Mouse (Mus musculus): ENCODE data around the gene Med27. TPM values are rescaled to one million over a fixed set of nuclear protein-coding genes. Genes with fewer than 3 reads are reported as not detected.
A peak's percentile ranks its signal among the peaks of the same experiment; 100 is the strongest.

The Med27 gene
- 10 to 100 TPM; 38.9 to 39.3 TPM for total RNA-seq (2021)
- long read RNA-seq, experiment 1, transcript Med27-201 (8 exons, 1,254 nt) = major isoform, 14 of 19 reads
- long read RNA-seq, experiment 1, partial matches to known transcripts = 4 of 19 reads
- long read RNA-seq, experiment 1, other reads (novel, unspliced or antisense) = 1 of 19 reads
- long read RNA-seq, experiment 2, transcript Med27-201 (8 exons, 1,254 nt) = major isoform, 14 of 17 reads
- long read RNA-seq, experiment 2, partial matches to known transcripts = 2 of 17 reads
- long read RNA-seq, experiment 2, other reads (novel, unspliced or antisense) = 1 of 17 reads

GRCm38 (mm10) chr2:29346629-29347271 is at the start of gene Med27:
Gene Med27, plus strand, starts transcription at chr2:29346819.
- no peak; the same call in 1 of the 2 replicates for TF ChIP-seq CTCF (IDR thresholded peaks at IDR 0.05)
- Histone ChIP-seq H3K4me3 (peak within 1 kb of the TSS; percentile 91), H3K27ac (peak within 1 kb of the TSS; percentile 72)
- intact Hi-C loops (cut with DNase I) = loop anchor here (2.0 to 5.0 kb wide), 2 partner anchors 94 to 121 kb away; partner anchors contain the start of gene Ntng2
- peak; percentile 96 to 98 for DNase-seq (ENCODE audit: extremely low spot score in 1 of 2, low spot score in 2 of 2)

- no peak overlapping the region for H3K27ac ChIP-seq
- no peak overlapping the region for H3K4me3 ChIP-seq
- TF ChIP-seq CTCF (IDR thresholded peaks at IDR 0.05) = no peak
- intact Hi-C loops (cut with DNase I) = no loop called here
- DNase-seq (ENCODE audit: extremely low spot score in 1 of 2, low spot score in 2 of 2) = no peak
Measured at GRCm38 (mm10) chr2:29309966-29310365, 36.7 kb upstream of the Med27 start.

- DNase-seq (ENCODE audit: extremely low spot score in 1 of 2, low spot score in 2 of 2) = no peak
- intact Hi-C loops (cut with DNase I) = no loop called here
- no peak overlapping the region for H3K4me3 ChIP-seq
- no peak for TF ChIP-seq CTCF (IDR thresholded peaks at IDR 0.05)
- no peak overlapping the region for H3K27ac ChIP-seq
Measured at GRCm38 (mm10) chr2:29312058-29312457, 34.6 kb upstream of the Med27 start.

GRCm38 (mm10) chr2:29317906-29318470 is 28.6 kb upstream of the Med27 start:
- no peak for DNase-seq (ENCODE audit: extremely low spot score in 1 of 2, low spot score in 2 of 2)
- H3K27ac ChIP-seq = no peak overlapping the region; the same call in 1 of the 2 replicates
- intact Hi-C loops (cut with DNase I) = no loop called here
- H3K4me3 ChIP-seq = no peak overlapping the region
- TF ChIP-seq CTCF (IDR thresholded peaks at IDR 0.05) = no peak

GRCm38 (mm10) chr2:29318596-29318995 is 28.0 kb upstream of the Med27 start:
- H3K4me3 ChIP-seq = no peak overlapping the region
- TF ChIP-seq CTCF (IDR thresholded peaks at IDR 0.05) = no peak
- peak overlapping the region; percentile 24; the same call in 1 of the 2 replicates for H3K27ac ChIP-seq
- no peak for DNase-seq (ENCODE audit: extremely low spot score in 1 of 2, low spot score in 2 of 2)
- intact Hi-C loops (cut with DNase I) = no loop called here

- Histone ChIP-seq H3K27ac (peak overlapping the region; percentile 72), H3K4me3 (peak overlapping the region; percentile 13; the same call in 1 of the 2 replicates)
- intact Hi-C loops (cut with DNase I) = loop anchor here (2.0 kb wide), 2 partner anchors 67 to 69 kb away; partner anchors contain the start of gene Ntng2
- DNase-seq (ENCODE audit: extremely low spot score in 1 of 2, low spot score in 2 of 2) = peak; percentile 36 to 54
- no peak for TF ChIP-seq CTCF (IDR thresholded peaks at IDR 0.05)
Measured at GRCm38 (mm10) chr2:29320229-29320751, 26.3 kb upstream of the Med27 start.

- peak overlapping the region; percentile 76 for H3K27ac ChIP-seq
- intact Hi-C loops (cut with DNase I) = loop anchor here (1.0 to 2.0 kb wide), 3 partner anchors 68 to 148 kb away; partner anchors contain the start of gene Ntng2
- DNase-seq (ENCODE audit: extremely low spot score in 1 of 2, low spot score in 2 of 2) = no peak
- TF ChIP-seq CTCF (IDR thresholded peaks at IDR 0.05) = no peak
- no peak overlapping the region for H3K4me3 ChIP-seq
Measured at GRCm38 (mm10) chr2:29320780-29321179, 25.8 kb upstream of the Med27 start.

- no peak overlapping the region for H3K4me3 ChIP-seq
- no peak overlapping the region for H3K27ac ChIP-seq
- no peak for DNase-seq (ENCODE audit: extremely low spot score in 1 of 2, low spot score in 2 of 2)
- no peak for TF ChIP-seq CTCF (IDR thresholded peaks at IDR 0.05)
- intact Hi-C loops (cut with DNase I) = no loop called here
Measured at GRCm38 (mm10) chr2:29324456-29324855, 22.2 kb upstream of the Med27 start.

- DNase-seq (ENCODE audit: extremely low spot score in 1 of 2, low spot score in 2 of 2) = no peak
- intact Hi-C loops (cut with DNase I) = no loop called here
- TF ChIP-seq CTCF (IDR thresholded peaks at IDR 0.05) = no peak
- H3K27ac ChIP-seq = no peak overlapping the region
- H3K4me3 ChIP-seq = no peak overlapping the region
Measured at GRCm38 (mm10) chr2:29330471-29330870, 16.1 kb upstream of the Med27 start.

GRCm38 (mm10) chr2:29338396-29338795 is 8.2 kb upstream of the Med27 start:
- H3K4me3 ChIP-seq = no peak overlapping the region
- DNase-seq (ENCODE audit: extremely low spot score in 1 of 2, low spot score in 2 of 2) = no peak
- TF ChIP-seq CTCF (IDR thresholded peaks at IDR 0.05) = no peak
- no peak overlapping the region for H3K27ac ChIP-seq
- intact Hi-C loops (cut with DNase I) = no loop called here

GRCm38 (mm10) chr2:29358696-29359375 is 12.2 kb downstream of the Med27 start:
- H3K27ac ChIP-seq = no peak overlapping the region
- no peak overlapping the region for H3K4me3 ChIP-seq
- no peak for DNase-seq (ENCODE audit: extremely low spot score in 1 of 2, low spot score in 2 of 2)
- TF ChIP-seq CTCF (IDR thresholded peaks at IDR 0.05) = no peak
- intact Hi-C loops (cut with DNase I) = no loop called here

Measured in left cerebral cortex, adult 2 months (tissue).